Mouse (Mus musculus) urinary bladder, postnatal 36 days (tissue): Measurements from ENCODE around the gene Tspan18.

Experiments
- DNase-seq, 2 experiments: peaks; one replicate each; pipeline ENCODE4 v3.0.0; 2022; ENCODE audit warnings: low spot score in 2 of 2, mixed read lengths in 1 of 2

Gene Tspan18

GRCm38 (mm10) chr2:93333817-93334731, at the start of gene Tspan18:
Gene Tspan18, minus strand, starts transcription at chr2:93334505.
- DNase-seq = peak; percentile 60 to 70

GRCm38 (mm10) chr2:93383831-93384230, 49.5 kb upstream of the Tspan18 start:
- DNase-seq = no peak

GRCm38 (mm10) chr2:93380680-93381089, 46.4 kb upstream of the Tspan18 start:
- no peak for DNase-seq

- no peak for DNase-seq
Observed at GRCm38 (mm10) chr2:93377797-93378196, 43.5 kb upstream of the Tspan18 start.

GRCm38 (mm10) chr2:93377157-93377556, 42.9 kb upstream of the Tspan18 start:
- DNase-seq = no peak

- DNase-seq = no peak
Observed at GRCm38 (mm10) chr2:93372872-93373271, 38.6 kb upstream of the Tspan18 start.

GRCm38 (mm10) chr2:93372097-93372571, 37.8 kb upstream of the Tspan18 start:
- DNase-seq = no peak

- no peak for DNase-seq
Observed at GRCm38 (mm10) chr2:93368954-93369353, 34.6 kb upstream of the Tspan18 start.

- DNase-seq = no peak
Observed at GRCm38 (mm10) chr2:93367962-93368361, 33.7 kb upstream of the Tspan18 start.

- DNase-seq = no peak
Observed at GRCm38 (mm10) chr2:93365411-93365810, 31.1 kb upstream of the Tspan18 start.

- no peak for DNase-seq
Observed at GRCm38 (mm10) chr2:93364951-93365350, 30.6 kb upstream of the Tspan18 start.

GRCm38 (mm10) chr2:93361454-93361853, 27.1 kb upstream of the Tspan18 start:
- peak in 1 of 2 experiments; percentile 6 for DNase-seq

- no peak for DNase-seq
Observed at GRCm38 (mm10) chr2:93360310-93360709, 26.0 kb upstream of the Tspan18 start.

GRCm38 (mm10) chr2:93357391-93357790, 23.1 kb upstream of the Tspan18 start:
- DNase-seq = no peak

- no peak for DNase-seq
Observed at GRCm38 (mm10) chr2:93355845-93356244, 21.5 kb upstream of the Tspan18 start.

- no peak for DNase-seq
Observed at GRCm38 (mm10) chr2:93354621-93355020, 20.3 kb upstream of the Tspan18 start.

GRCm38 (mm10) chr2:93353725-93354124, 19.4 kb upstream of the Tspan18 start:
- DNase-seq = no peak

GRCm38 (mm10) chr2:93352915-93353685, 18.8 kb upstream of the Tspan18 start:
- no peak for DNase-seq

GRCm38 (mm10) chr2:93351352-93351751, 17.0 kb upstream of the Tspan18 start:
- DNase-seq = no peak

- DNase-seq = no peak
Observed at GRCm38 (mm10) chr2:93347018-93347417, 12.7 kb upstream of the Tspan18 start.

- no peak for DNase-seq
Observed at GRCm38 (mm10) chr2:93346609-93347008, 12.3 kb upstream of the Tspan18 start.

GRCm38 (mm10) chr2:93345663-93346268, 11.5 kb upstream of the Tspan18 start:
- no peak for DNase-seq
